Mouse (Mus musculus): ENCODE data around the gene Srgn.

DNA sequence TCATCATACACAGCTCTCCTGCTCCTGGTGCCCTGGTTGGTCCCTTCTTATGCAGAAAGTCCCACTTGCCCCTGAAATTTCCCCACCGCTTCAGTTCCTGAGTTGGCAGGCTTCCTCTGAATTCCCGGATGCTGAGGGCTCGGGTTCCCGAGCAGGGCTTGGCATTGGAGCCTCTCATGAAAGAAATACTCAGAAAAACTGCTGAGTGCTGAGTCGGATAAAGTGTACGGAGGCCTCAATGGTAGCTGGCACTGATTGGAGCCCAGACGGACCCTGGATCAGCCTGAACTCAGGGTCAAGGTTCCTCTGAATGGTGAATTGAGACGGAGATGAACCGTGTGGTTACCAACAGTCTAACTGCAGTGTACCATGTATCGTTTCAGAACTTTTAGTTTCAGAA lies 19.2 kb upstream of the Srgn start:
- TF ChIP-seq POLR2A (IDR thresholded peaks at IDR 0.05; ENCODE audit: borderline replicate concordance, insufficient read depth, low read length), result no peak
- no peak for TF ChIP-seq CTCF (IDR thresholded peaks at IDR 0.05; ENCODE audit: borderline replicate concordance, insufficient read depth, low read depth, low read length)

Measured in cerebellum, adult 2 months (tissue).